Mouse (Mus musculus) embryonic facial prominence, embryonic 10.5 days (tissue): Measurements from ENCODE around the gene Prpf6. TPM values are rescaled to one million over a fixed set of nuclear protein-coding genes. Genes with fewer than 3 reads are reported as not detected.

Experiments used
- DNase-seq: peaks from one replicate; pipeline ENCODE4 v3.0.0-alpha.2; 2017; ENCODE audit warnings: low spot score
- H3K27ac ChIP-seq: fragments of 300-500 bp; sonication (generic); replicated peaks from 2 replicates; pipeline ENCODE4 v1.5.1; 2016; ENCODE audit warnings: mild to moderate bottlenecking
- H3K27me3 ChIP-seq: fragments of 300-500 bp; sonication (generic); replicated peaks from 2 replicates; pipeline ENCODE4 v1.6.1; 2016; ENCODE audit warnings: low read depth, mild to moderate bottlenecking; ENCODE audit not compliant: poor library complexity, severe bottlenecking
- H3K36me3 ChIP-seq: fragments of 300-500 bp; sonication (generic); replicated peaks from 2 replicates; pipeline ENCODE4 v1.6.1; 2016; ENCODE audit warnings: mild to moderate bottlenecking, moderate library complexity
- H3K4me1 ChIP-seq: fragments of 300-500 bp; sonication (generic); 2 replicates; pipeline ENCODE4 v1.6.1; 2016
- H3K4me3 ChIP-seq: fragments of 300-500 bp; sonication (generic); 2 replicates; pipeline ENCODE4 v1.5.1; 2016; ENCODE audit warnings: mild to moderate bottlenecking, moderate library complexity
- H3K9me3 ChIP-seq: fragments of 300-500 bp; sonication (generic); 2 replicates; pipeline ENCODE4 v1.6.1; 2016; ENCODE audit warnings: mild to moderate bottlenecking
- WGBS: fragments of 180-500 bp; shearing (Covaris S2); methylation state at CpG from one replicate; pipeline ENCODE4 v1.1.7; 2016; 5-methylcytosine and 5-hydroxymethylcytosine counted together
- polyA plus RNA-seq: library from polyadenylated mRNA; unstranded; fragments of >200 nt; fragmentation: Nextera tagmentation; extraction: Ambion mirVana; gene quantifications from 2 replicates; pipeline ENCODE4 v1.2.1, GENCODE M21; 2016

The Prpf6 gene
- polyA plus RNA-seq, 1 experiment from 2014 or later = 77.2 TPM

DNA sequence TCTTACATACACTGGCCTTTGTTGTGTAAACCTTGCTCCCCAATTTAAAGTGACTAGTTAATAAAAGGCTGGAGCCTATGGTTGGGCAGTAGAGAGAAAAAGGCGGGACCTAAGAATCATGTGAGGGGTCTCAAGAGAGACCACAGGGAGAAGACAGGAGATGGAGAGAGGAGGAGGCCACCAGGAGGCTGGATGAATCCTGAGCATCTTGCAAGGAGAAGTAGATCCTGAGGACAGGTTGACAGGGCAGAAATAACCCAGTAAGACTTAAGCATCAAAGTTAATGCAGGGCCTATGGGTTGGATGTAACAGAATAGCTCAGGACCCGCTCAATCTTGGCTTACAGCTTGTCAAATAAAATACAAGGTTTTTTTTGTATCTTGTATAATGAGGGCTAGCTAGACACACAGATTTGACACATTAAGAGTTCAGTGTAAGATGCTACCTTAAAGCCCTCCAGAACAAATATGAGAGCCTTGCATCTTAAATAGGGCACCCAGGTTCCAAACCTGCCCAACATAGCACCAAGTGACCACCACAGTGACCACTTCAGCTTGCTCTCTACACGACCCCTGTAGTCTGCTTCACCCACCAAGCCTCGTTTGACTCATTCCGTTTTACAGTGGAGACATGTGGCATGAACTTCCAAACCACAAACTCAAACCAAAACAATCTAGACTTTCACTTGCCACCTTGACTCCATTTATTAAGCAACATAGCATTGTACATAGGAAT, 27.3 kb downstream of the Prpf6 start:
- no peak for DNase-seq
- WGBS = 85% methylated on average over 5 of the region's 5 CpGs
- no peak overlapping the region for H3K4me3 ChIP-seq
- H3K36me3 ChIP-seq = peaks cover 82% of the 10 kb centered on the region
- H3K9me3 ChIP-seq = no peaks in the 10 kb centered on the region
- H3K27me3 ChIP-seq = no peaks in the 10 kb centered on the region
- no peak overlapping the region for H3K27ac ChIP-seq
- H3K4me1 ChIP-seq = no peaks in the 10 kb centered on the region

DNA sequence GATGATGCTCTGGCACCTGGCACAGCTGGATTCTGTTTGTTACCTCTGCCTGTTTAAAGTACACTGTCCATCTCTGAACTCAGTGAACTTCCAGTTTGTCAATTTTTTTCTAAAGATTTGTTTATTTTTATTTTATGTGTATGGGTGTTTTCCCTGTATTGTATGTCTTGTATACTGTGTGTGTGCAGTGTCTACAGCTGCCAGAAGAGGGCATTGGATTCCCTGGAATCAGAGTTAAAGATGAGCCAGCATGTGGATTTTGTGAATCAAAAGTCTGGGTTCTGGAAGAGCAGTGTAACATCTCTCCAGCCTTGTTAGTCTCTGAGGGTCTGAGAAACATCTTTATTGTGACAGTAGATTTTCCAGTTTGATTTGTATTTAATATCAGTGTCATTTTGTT, 31.7 kb downstream of the Prpf6 start:
- Histone ChIP-seq H3K27me3 (no peaks in the 10 kb centered on the region), H3K4me1 (no peaks in the 10 kb centered on the region), H3K27ac (no peak overlapping the region), H3K36me3 (peaks cover 84% of the 10 kb centered on the region), H3K4me3 (no peak overlapping the region), H3K9me3 (no peaks in the 10 kb centered on the region)
- no peak for DNase-seq

DNA sequence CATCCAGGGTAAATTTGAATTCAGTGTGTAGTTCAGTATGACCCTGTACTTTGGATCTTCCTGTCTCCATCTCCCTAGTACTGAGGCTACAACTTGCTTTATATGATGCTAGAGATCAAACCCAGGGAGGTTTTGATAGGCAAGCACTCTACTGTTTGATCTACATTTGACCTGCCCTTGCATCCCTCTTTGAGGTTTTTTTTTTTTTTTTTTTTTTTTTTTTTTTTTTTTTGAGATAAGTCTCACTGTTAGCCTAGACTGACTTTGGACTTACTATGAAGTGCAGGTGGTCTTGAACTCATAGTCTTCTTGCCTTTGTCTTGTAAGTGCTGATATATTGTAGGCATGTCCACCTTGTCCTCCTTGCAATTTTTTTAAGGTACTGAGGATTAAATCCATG, 36.8 kb downstream of the Prpf6 start:
- H3K36me3 ChIP-seq = peaks cover 83% of the 10 kb centered on the region
- no peaks in the 10 kb centered on the region for H3K4me1 ChIP-seq
- H3K27ac ChIP-seq = no peak overlapping the region
- no peak for DNase-seq
- no peaks in the 10 kb centered on the region for H3K9me3 ChIP-seq
- no peaks in the 10 kb centered on the region for H3K27me3 ChIP-seq
- H3K4me3 ChIP-seq = no peak overlapping the region

DNA sequence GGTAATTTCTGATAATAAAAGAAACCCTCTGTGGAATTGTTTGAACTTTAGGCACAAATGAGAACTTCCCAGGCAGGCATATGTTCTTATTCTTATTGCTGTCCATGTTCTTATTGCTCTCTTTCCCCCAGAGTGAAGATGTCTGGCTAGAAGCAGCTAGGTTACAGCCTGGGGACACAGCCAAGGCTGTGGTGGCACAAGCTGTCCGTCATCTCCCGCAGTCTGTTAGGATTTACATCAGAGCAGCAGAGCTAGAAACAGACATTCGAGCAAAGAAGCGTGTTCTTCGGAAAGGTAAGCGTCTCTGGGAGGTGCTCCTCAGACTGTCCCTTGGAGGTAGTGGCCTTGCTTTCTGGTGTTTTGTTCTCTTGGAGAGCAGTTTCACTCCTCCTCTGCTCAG, 41.0 kb downstream of the Prpf6 start:
- H3K4me1 ChIP-seq = no peaks in the 10 kb centered on the region
- no peaks in the 10 kb centered on the region for H3K9me3 ChIP-seq
- WGBS = 96% methylated on average over 6 of the region's 6 CpGs
- H3K27ac ChIP-seq = no peak overlapping the region
- no peak overlapping the region for H3K4me3 ChIP-seq
- no peaks in the 10 kb centered on the region for H3K27me3 ChIP-seq
- no peak for DNase-seq
- peaks cover 89% of the 10 kb centered on the region for H3K36me3 ChIP-seq

DNA sequence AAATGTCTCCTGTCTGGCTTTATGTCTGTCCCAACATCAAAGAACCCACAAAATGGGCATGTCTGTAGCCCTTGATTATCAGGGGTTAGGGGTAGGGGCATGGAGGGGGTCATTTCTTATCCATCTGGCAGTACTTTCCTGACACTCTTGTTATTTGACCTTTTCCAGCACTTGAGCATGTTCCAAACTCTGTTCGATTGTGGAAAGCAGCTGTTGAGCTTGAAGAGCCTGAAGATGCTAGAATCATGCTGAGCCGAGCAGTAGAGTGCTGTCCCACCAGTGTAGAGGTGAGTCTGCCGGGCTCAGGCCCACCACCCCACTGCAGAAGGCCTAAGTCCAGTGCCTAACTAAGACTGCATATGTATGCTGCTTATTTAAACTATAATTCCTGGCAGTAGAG, 44.2 kb downstream of the Prpf6 start:
- no peak for DNase-seq
- 85% methylated on average over 3 of the region's 3 CpGs for WGBS
- Histone ChIP-seq H3K27ac (no peak overlapping the region), H3K4me1 (no peaks in the 10 kb centered on the region), H3K36me3 (peaks cover 93% of the 10 kb centered on the region), H3K27me3 (no peaks in the 10 kb centered on the region), H3K9me3 (no peaks in the 10 kb centered on the region), H3K4me3 (no peak overlapping the region)

DNA sequence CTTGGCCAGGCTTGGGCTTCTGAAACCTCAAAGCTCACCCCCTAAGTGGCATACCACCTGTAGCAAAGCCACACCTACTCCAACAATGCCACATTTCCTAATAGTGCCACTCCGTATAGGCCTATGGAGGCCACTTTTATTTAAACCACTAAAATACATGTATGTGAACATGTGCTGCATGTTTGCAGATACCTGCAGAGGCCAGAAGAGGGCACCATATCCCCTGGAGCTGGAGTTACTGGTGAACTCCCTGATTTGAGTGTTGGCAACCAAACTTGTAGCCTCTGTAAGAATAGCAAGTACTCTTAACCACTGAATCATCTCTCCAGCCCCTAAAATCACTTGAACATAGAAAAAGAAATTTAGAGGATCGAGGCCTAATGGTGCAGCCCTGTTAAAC, 52.7 kb downstream of the Prpf6 start:
- Histone ChIP-seq H3K4me3 (no peak overlapping the region), H3K4me1 (no peaks in the 10 kb centered on the region), H3K9me3 (no peaks in the 10 kb centered on the region), H3K36me3 (peaks cover 98% of the 10 kb centered on the region), H3K27me3 (no peaks in the 10 kb centered on the region), H3K27ac (no peak overlapping the region)
- peak; percentile 64 for DNase-seq
- 89% methylated on average over 2 of the region's 2 CpGs for WGBS

DNA sequence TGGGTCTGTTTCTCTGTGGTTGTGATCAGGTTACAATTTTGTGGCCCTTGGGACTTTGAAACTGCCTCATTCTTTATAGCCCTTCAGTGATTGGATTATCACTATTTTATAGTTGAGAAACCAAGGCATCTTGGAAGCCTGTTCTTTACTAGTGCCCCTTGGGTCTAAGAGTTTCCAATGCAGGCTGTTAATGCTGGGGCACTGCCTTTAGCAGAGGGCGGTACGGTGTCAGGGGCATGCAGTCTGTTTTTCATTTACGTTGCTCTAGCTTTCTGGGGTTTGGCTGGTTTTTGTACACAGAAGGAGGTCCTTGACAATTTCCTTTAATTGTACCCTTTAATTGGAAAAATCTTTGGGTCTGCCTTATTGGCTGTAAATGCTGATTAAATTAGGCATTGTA, 54.0 kb downstream of the Prpf6 start:
- no peak for DNase-seq
- Histone ChIP-seq H3K36me3 (peaks cover 98% of the 10 kb centered on the region), H3K4me1 (no peaks in the 10 kb centered on the region), H3K27ac (no peak overlapping the region), H3K4me3 (no peak overlapping the region), H3K27me3 (no peaks in the 10 kb centered on the region), H3K9me3 (no peaks in the 10 kb centered on the region)
- WGBS = 83% methylated on average over 3 of the region's 3 CpGs

DNA sequence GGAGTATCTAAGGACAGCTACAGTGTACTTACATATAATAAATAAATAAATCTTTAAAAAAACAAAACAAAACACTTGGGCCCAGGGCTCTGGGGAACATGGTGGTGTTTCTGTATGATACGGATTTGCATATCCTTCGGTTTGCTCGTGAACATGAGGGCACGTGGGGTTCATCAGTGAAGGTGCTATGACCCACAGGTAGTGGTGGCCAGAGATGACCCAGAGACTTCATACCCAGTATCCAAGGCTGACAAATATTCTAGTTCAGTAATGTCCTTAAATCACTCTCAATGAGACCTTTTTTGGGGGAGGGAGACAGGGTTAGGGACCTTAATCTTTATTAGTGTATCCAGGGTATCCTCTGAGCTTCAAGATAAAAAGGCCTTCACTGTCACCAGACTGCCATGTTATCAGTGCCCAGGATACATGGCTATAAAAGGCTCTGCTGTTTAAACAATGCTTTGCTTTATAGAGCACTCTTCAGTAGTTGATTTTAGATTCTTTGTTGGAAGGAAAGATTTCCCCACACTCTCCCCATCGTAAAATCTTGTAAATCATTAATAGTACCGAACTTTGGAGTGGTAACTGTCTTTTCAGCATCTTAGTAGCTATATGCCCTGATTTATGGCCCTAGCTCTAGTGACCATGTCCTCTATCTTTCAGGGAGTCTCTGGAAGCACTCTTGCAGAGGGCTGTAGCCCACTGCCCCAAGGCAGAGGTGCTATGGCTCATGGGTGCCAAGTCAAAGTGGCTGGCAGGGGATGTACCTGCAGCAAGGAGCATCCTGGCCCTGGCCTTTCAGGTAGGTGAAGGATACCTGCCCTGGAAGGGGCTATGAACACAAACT, 55.2 kb downstream of the Prpf6 start:
- 95% methylated on average over 6 of the region's 6 CpGs for WGBS
- H3K27me3 ChIP-seq = no peaks in the 10 kb centered on the region
- H3K4me1 ChIP-seq = no peaks in the 10 kb centered on the region
- no peaks in the 10 kb centered on the region for H3K9me3 ChIP-seq
- H3K4me3 ChIP-seq = no peak overlapping the region
- H3K27ac ChIP-seq = no peak overlapping the region
- H3K36me3 ChIP-seq = peaks cover 98% of the 10 kb centered on the region
- DNase-seq = no peak

DNA sequence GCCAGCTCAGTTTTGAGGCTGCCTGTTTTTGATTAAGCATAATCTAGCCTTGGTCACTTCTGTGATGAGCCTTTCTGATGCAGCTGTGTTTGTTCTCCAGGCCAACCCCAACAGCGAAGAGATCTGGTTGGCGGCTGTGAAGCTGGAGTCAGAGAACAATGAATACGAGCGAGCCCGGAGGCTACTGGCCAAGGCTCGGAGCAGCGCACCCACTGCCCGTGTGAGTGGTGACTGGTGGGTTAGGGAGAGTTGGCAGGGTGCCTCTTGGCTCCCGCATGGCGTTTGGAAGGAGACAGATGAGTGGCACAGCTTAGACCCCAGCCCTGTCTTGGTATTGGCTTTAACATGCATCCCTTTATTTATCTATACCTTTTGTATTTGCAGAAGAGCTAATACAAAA, 57.3 kb downstream of the Prpf6 start:
- H3K27ac ChIP-seq = no peak overlapping the region
- H3K27me3 ChIP-seq = no peaks in the 10 kb centered on the region
- H3K36me3 ChIP-seq = peaks cover 100% of the 10 kb centered on the region
- H3K4me3 ChIP-seq = no peak overlapping the region
- WGBS = 93% methylated on average over 10 of the region's 10 CpGs
- H3K9me3 ChIP-seq = no peaks in the 10 kb centered on the region
- no peaks in the 10 kb centered on the region for H3K4me1 ChIP-seq
- no peak for DNase-seq

DNA sequence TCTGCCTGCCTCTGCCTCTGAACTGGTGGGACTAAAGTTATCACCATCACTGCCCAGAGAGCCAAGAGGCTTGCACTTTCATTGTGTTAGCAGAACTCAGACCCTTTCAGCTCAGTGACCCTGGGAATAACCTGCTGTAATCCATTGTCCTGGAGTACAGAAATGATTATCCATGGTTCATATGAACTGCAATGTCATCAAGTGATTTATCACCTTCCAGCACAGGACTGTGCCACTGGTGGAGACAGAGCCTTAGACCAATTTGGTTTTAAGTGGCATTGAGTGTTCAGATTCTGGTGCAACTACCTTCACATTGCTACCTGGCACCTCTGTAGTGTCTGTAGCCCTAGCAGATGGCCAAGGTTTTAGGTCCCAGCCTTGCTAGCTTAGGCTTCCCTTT, 61.4 kb downstream of the Prpf6 start:
- Histone ChIP-seq H3K4me1 (0 out of 2 replicates have a peak, but pooled peaks cover 4% of the 10 kb centered on the region), H3K9me3 (no peaks in the 10 kb centered on the region), H3K4me3 (no peak overlapping the region), H3K36me3 (peaks cover 97% of the 10 kb centered on the region), H3K27me3 (no peaks in the 10 kb centered on the region), H3K27ac (no peak overlapping the region)
- no peak for DNase-seq

DNA sequence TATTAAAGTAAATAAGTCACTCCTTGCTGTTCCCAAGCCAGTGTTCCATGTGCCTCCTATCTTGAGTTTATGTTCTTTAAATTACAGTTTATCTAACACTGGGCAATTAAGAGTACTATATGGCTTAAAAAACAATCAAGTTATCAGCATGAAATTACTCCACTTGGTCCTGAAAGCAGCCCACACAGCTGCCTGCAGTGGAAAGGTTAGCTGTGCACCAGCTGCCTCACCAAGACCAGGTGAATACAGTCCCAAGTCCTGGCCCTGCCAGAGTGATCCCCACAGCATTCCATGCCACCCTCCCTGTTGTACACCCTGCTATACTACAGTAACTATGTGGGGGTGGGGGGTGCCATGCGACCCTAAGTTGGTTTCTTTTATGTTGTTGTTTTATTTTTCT, 61.9 kb downstream of the Prpf6 start:
- Histone ChIP-seq H3K9me3 (no peaks in the 10 kb centered on the region), H3K27ac (no peak overlapping the region), H3K27me3 (no peaks in the 10 kb centered on the region), H3K4me1 (peaks cover 5% of the 10 kb centered on the region; the same call in 1 of the 2 replicates), H3K4me3 (no peak overlapping the region), H3K36me3 (peaks cover 92% of the 10 kb centered on the region)
- no peak for DNase-seq
- WGBS = 86% methylated on average over 1 of the region's 1 CpGs

DNA sequence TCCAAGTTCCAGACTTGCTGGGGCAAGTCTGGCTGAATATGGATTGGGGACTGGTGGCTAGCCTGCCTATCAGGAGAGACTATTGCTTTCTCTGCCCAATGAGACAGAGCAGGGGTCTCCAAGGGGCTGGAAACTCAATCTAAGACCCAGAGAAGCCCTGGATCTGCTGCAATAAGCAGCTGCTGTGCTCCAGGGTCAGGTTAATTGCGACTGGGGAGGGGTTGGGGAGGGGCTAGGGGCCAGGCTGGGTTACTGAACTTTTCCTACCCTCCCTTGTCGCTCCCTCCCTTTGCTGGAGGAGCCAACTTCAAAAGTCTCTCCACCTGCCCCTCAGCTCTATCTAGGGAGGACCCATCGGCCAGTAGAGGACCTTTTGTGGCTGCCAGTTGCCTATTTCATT, 65.1 kb downstream of the Prpf6 start, which contains the start of gene Gm29797:
Gene Gm29797, plus strand, starts transcription at position 301 of the 400 bp plus-strand sequence.
- no peaks in the 10 kb centered on the region for H3K9me3 ChIP-seq
- DNase-seq = no peak
- no peak within 1 kb of the TSS for H3K27ac ChIP-seq
- peaks cover 25% of the 10 kb centered on the region for H3K4me1 ChIP-seq
- H3K27me3 ChIP-seq = no peaks in the 10 kb centered on the region
- no peak within 1 kb of the TSS for H3K4me3 ChIP-seq
- WGBS = 71% methylated on average over 3 of the region's 3 CpGs
- peaks cover 60% of the 10 kb centered on the region for H3K36me3 ChIP-seq

DNA sequence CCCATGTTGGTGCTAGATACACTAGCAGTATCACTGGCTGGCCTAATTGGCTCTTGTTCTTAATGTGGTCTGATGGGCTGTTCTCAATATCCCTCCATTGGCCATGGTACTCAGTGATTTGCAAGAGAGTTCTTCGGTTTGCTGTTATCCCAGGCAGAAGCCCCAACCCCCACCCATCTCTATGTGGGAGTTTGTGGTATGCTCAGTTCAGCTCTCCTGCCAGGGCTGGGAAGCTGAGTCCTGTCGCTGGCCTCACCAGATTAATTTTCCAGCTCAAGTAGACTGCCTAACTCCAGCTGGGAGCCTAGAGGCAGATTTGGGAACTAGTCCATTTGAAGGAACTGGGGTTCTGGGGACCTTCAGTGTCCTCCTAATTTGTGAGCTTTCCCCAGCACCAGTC, 65.8 kb downstream of the Prpf6 start:
- WGBS = 81% methylated on average over 2 of the region's 2 CpGs
- peaks cover 25% of the 10 kb centered on the region for H3K4me1 ChIP-seq
- H3K36me3 ChIP-seq = peaks cover 53% of the 10 kb centered on the region
- no peak overlapping the region for H3K27ac ChIP-seq
- DNase-seq = no peak
- no peaks in the 10 kb centered on the region for H3K27me3 ChIP-seq
- no peaks in the 10 kb centered on the region for H3K9me3 ChIP-seq
- no peak overlapping the region for H3K4me3 ChIP-seq
